Mouse (Mus musculus): ENCODE measurements around the gene Trak1. TPM values are rescaled to one million over a fixed set of nuclear protein-coding genes. Genes with fewer than 3 reads are reported as not detected.
"Not testable (repeated sequence)": the region's sequence is repeated elsewhere in the genome, so short reads cannot be mapped to it uniquely, and the experiment has no call there.

The Trak1 gene
- polyA plus RNA-seq, 1 experiment: 31.0 TPM

GRCm38 (mm10) chr9:121316621-121317405 lies 19.5 kb downstream of the Trak1 start:
- peaks cover 31% of the 10 kb centered on the region for H3K4me1 ChIP-seq (ENCODE audit: control insufficient read depth, insufficient read depth, insufficient read length)
- 47% methylated on average over 12 of the region's 12 CpGs for WGBS
- no peak for TF ChIP-seq POLR2A (IDR thresholded peaks at IDR 0.05; ENCODE audit: low read depth, low read length)
- no peak for TF ChIP-seq CTCF (IDR thresholded peaks at IDR 0.05; ENCODE audit: extremely low read depth, insufficient read depth, insufficient read length, insufficient replicate concordance)
- peaks cover 6% of the 10 kb centered on the region for H3K36me3 ChIP-seq (ENCODE audit: control insufficient read depth, insufficient read depth, low read length)
- H3K27ac ChIP-seq (ENCODE audit: insufficient read depth, low read length): peak overlapping the region; percentile 76
- H3K4me3 ChIP-seq (ENCODE audit: extremely low read depth, insufficient read depth, insufficient read length): no peak overlapping the region
- DNase-seq (ENCODE audit: low read depth in 1 of 2, low spot score in 2 of 2): peak in 1 of 2 experiments; percentile 15
- no peaks in the 10 kb centered on the region for H3K27me3 ChIP-seq (ENCODE audit: control insufficient read depth, insufficient read depth, low read length)

GRCm38 (mm10) chr9:121319323-121319966 lies 22.1 kb downstream of the Trak1 start:
- no peak overlapping the region for H3K4me3 ChIP-seq (ENCODE audit: extremely low read depth, insufficient read depth, insufficient read length)
- no peak overlapping the region for H3K27ac ChIP-seq (ENCODE audit: insufficient read depth, low read length)
- WGBS: 93% methylated on average over 10 of the region's 10 CpGs
- H3K27me3 ChIP-seq (ENCODE audit: control insufficient read depth, insufficient read depth, low read length): no peaks in the 10 kb centered on the region
- H3K4me1 ChIP-seq (ENCODE audit: control insufficient read depth, insufficient read depth, insufficient read length): peaks cover 24% of the 10 kb centered on the region
- H3K36me3 ChIP-seq (ENCODE audit: control insufficient read depth, insufficient read depth, low read length): peaks cover 8% of the 10 kb centered on the region
- no peak for TF ChIP-seq POLR2A (IDR thresholded peaks at IDR 0.05; ENCODE audit: low read depth, low read length)
- TF ChIP-seq CTCF (IDR thresholded peaks at IDR 0.05; ENCODE audit: extremely low read depth, insufficient read depth, insufficient read length, insufficient replicate concordance): no peak
- DNase-seq (ENCODE audit: low read depth in 1 of 2, low spot score in 2 of 2): no peak

GRCm38 (mm10) chr9:121320433-121320832 lies 23.1 kb downstream of the Trak1 start:
- 87% methylated on average over 2 of the region's 2 CpGs for WGBS
- H3K27me3 ChIP-seq (ENCODE audit: control insufficient read depth, insufficient read depth, low read length): no peaks in the 10 kb centered on the region
- no peak for DNase-seq (ENCODE audit: low read depth in 1 of 2, low spot score in 2 of 2)
- H3K36me3 ChIP-seq (ENCODE audit: control insufficient read depth, insufficient read depth, low read length): peaks cover 8% of the 10 kb centered on the region
- TF ChIP-seq CTCF (IDR thresholded peaks at IDR 0.05; ENCODE audit: extremely low read depth, insufficient read depth, insufficient read length, insufficient replicate concordance): no peak
- TF ChIP-seq POLR2A (IDR thresholded peaks at IDR 0.05; ENCODE audit: low read depth, low read length): no peak
- H3K4me1 ChIP-seq (ENCODE audit: control insufficient read depth, insufficient read depth, insufficient read length): peaks cover 21% of the 10 kb centered on the region
- H3K27ac ChIP-seq (ENCODE audit: insufficient read depth, low read length): no peak overlapping the region
- H3K4me3 ChIP-seq (ENCODE audit: extremely low read depth, insufficient read depth, insufficient read length): no peak overlapping the region

GRCm38 (mm10) chr9:121321118-121321517 lies 23.8 kb downstream of the Trak1 start:
- DNase-seq (ENCODE audit: low read depth in 1 of 2, low spot score in 2 of 2): no peak
- 98% methylated on average over 2 of the region's 2 CpGs for WGBS
- Histone ChIP-seq H3K36me3 (ENCODE audit: control insufficient read depth, insufficient read depth, low read length) (peaks cover 8% of the 10 kb centered on the region), H3K27ac (ENCODE audit: insufficient read depth, low read length) (no peak overlapping the region), H3K4me1 (ENCODE audit: control insufficient read depth, insufficient read depth, insufficient read length) (peaks cover 14% of the 10 kb centered on the region), H3K27me3 (ENCODE audit: control insufficient read depth, insufficient read depth, low read length) (no peaks in the 10 kb centered on the region), H3K4me3 (ENCODE audit: extremely low read depth, insufficient read depth, insufficient read length) (no peak overlapping the region)
- TF ChIP-seq CTCF (IDR thresholded peaks at IDR 0.05; ENCODE audit: extremely low read depth, insufficient read depth, insufficient read length, insufficient replicate concordance) (no peak), POLR2A (IDR thresholded peaks at IDR 0.05; ENCODE audit: low read depth, low read length) (no peak)

- Histone ChIP-seq H3K27me3 (ENCODE audit: control insufficient read depth, insufficient read depth, low read length) (no peaks in the 10 kb centered on the region), H3K36me3 (ENCODE audit: control insufficient read depth, insufficient read depth, low read length) (peaks cover 8% of the 10 kb centered on the region), H3K4me1 (ENCODE audit: control insufficient read depth, insufficient read depth, insufficient read length) (peaks cover 7% of the 10 kb centered on the region; the same call in 1 of the 2 replicates), H3K4me3 (ENCODE audit: extremely low read depth, insufficient read depth, insufficient read length) (no peak overlapping the region), H3K27ac (ENCODE audit: insufficient read depth, low read length) (no peak overlapping the region)
- 96% methylated on average over 14 of the region's 14 CpGs for WGBS
- no peak for TF ChIP-seq CTCF (IDR thresholded peaks at IDR 0.05; ENCODE audit: extremely low read depth, insufficient read depth, insufficient read length, insufficient replicate concordance)
- TF ChIP-seq POLR2A (IDR thresholded peaks at IDR 0.05; ENCODE audit: low read depth, low read length): no peak
- no peak for DNase-seq (ENCODE audit: low read depth in 1 of 2, low spot score in 2 of 2)
These were observed 24.7 kb downstream of the Trak1 start for GRCm38 (mm10) chr9:121322034-121322433.

- not testable (repeated sequence) for DNase-seq (ENCODE audit: low read depth in 1 of 2, low spot score in 2 of 2); H3K27me3 ChIP-seq (ENCODE audit: control insufficient read depth, insufficient read depth, low read length); H3K27ac ChIP-seq (ENCODE audit: insufficient read depth, low read length); H3K36me3 ChIP-seq (ENCODE audit: control insufficient read depth, insufficient read depth, low read length); H3K4me3 ChIP-seq (ENCODE audit: extremely low read depth, insufficient read depth, insufficient read length)
- peaks cover 13% of the 10 kb centered on the region; the same call in 1 of the 2 replicates for H3K4me1 ChIP-seq (ENCODE audit: control insufficient read depth, insufficient read depth, insufficient read length)
- 93% methylated on average over 17 of the region's 21 CpGs for WGBS
These were observed 31.0 kb downstream of the Trak1 start for GRCm38 (mm10) chr9:121328342-121328741.

GRCm38 (mm10) chr9:121329181-121329580 lies 31.9 kb downstream of the Trak1 start:
- TF ChIP-seq POLR2A (IDR thresholded peaks at IDR 0.05; ENCODE audit: low read depth, low read length) (no peak), CTCF (IDR thresholded peaks at IDR 0.05; ENCODE audit: extremely low read depth, insufficient read depth, insufficient read length, insufficient replicate concordance) (no peak)
- H3K27ac ChIP-seq (ENCODE audit: insufficient read depth, low read length): no peak overlapping the region
- no peaks in the 10 kb centered on the region for H3K27me3 ChIP-seq (ENCODE audit: control insufficient read depth, insufficient read depth, low read length)
- 87% methylated on average over 8 of the region's 8 CpGs for WGBS
- H3K36me3 ChIP-seq (ENCODE audit: control insufficient read depth, insufficient read depth, low read length): peaks cover 4% of the 10 kb centered on the region; the same call in 1 of the 2 replicates
- H3K4me3 ChIP-seq (ENCODE audit: extremely low read depth, insufficient read depth, insufficient read length): no peak overlapping the region
- no peak for DNase-seq (ENCODE audit: low read depth in 1 of 2, low spot score in 2 of 2)
- peaks cover 13% of the 10 kb centered on the region; the same call in 1 of the 2 replicates for H3K4me1 ChIP-seq (ENCODE audit: control insufficient read depth, insufficient read depth, insufficient read length)
